Mouse (Mus musculus): ENCODE measurements around the gene Spsb1.

GRCm38 (mm10) chr4:149979819-149980308 is 25.0 kb upstream of the Spsb1 start:
- peak; percentile 74; the same call in 1 of the 2 replicates for TF ChIP-seq EP300 (IDR thresholded peaks at IDR 0.05)
- TF ChIP-seq CTCF (IDR thresholded peaks at IDR 0.05) = peak; percentile 95

All from lung, postnatal 0 days (tissue).